Mouse (Mus musculus) MEL (cell line): ENCODE data around the gene Ppp1r12a.

ENCODE experiments used
- CTCF ChIP-seq, 3 experiments: IDR thresholded peaks in 2 of 3; conservative IDR thresholded peaks in 1 of 3; 2 replicates each; pipeline ENCODE4 v1.5.1; 2011 to 2012; ENCODE audit warnings: low read length in 3 of 3, low read depth in 2 of 3, mild to moderate bottlenecking in 2 of 3, improper control_type of control experiment in 1 of 3, inconsistent platforms in 1 of 3, mixed read lengths in 1 of 3, moderate library complexity in 1 of 3; ENCODE audit not compliant: control insufficient read depth in 1 of 3, insufficient read depth in 1 of 3, poor library complexity in 1 of 3, severe bottlenecking in 1 of 3
- POLR2AphosphoS5 ChIP-seq: IDR thresholded peaks from 2 replicates; pipeline ENCODE4 v1.6.1; 2012; ENCODE audit warnings: low read depth, borderline replicate concordance, mild to moderate bottlenecking, inconsistent platforms, low read length, moderate library complexity, mixed read lengths
- TCF12 ChIP-seq: IDR thresholded peaks from 2 replicates; pipeline ENCODE4 v1.6.1; 2014; ENCODE audit warnings: low read depth, mild to moderate bottlenecking, inconsistent platforms, low read length, improper control_type of control experiment, moderate library complexity

GRCm38 (mm10) chr10:108119416-108119815 lies 42.6 kb upstream of the Ppp1r12a start:
- TF ChIP-seq TCF12 (no peak), POLR2AphosphoS5 (no peak), CTCF (IDR thresholded peaks at IDR 0.05 in 2 of 3, conservative IDR thresholded peaks at IDR 0.05 in 1 of 3; ENCODE audit: control insufficient read depth in 1 of 3, insufficient read depth in 1 of 3, low read depth in 2 of 3, low read length in 3 of 3, poor library complexity in 1 of 3, severe bottlenecking in 1 of 3) (no peak)
